Comparison of ENCODE assay signal across 9 mouse cellular contexts in the genomic region with DNA sequence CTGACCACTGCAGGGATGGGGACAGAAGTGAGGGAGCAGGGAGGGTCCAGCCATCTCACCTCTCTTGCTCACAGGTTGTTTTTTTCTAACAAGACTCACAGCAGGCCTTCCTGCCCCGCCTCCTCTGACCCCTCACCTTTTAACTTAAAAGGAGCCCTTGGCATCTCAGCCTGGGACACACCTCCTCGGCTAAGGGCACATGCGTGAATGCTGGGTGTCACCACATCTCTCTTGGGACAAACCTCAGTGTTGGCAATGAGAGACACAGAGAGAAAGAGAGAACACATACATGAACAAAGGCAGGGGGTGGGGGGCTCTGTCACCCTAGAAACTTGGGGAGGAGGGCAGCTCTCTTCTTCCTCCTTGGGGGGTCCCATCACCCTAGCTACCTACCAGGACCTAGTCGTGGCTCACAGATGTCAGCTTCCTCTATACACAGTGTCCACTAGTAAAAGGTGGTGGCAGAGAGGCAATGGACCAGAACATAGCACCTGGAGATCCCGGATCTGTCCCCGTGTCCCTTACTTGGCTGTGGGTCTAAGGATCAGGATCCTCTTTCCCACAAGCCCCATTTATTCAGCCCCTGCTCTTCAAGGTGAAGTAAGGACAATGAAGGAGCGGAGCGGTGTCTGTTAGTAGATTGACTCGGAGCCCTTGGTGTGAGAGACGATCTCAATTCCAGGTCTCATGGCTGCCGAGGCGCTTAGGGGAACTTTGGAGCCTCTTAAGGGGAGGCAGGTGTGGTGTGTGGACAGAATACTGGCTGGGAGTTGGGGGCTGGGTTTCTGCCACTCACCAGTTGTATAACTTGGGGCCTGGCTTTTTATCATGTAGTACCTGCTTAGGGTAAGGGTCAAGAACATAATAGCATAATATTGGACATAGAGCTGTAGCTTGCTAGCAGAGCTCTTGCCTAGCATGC. TPM values are rescaled to one million over a fixed set of nuclear protein-coding genes. Genes with fewer than 3 reads are reported as not detected.
DNase-seq lines count a peak whose midpoint lies in the region; ATAC-seq lines count a peak whose summit lies in the region.
"Had no signal": no experiment of that assay in that cellular context is flagged by ENCODE, and none has a peak within 500 bp of the region (broad histone marks: within the 10 kb centered on the region; RNA-seq: fewer than 3 reads in every experiment).

No protein-coding gene starts in this region.

- no peak for ATAC-seq in heart, embryonic 11.5 days (replicated peaks; ENCODE audit: insufficient number of reproducible peaks, low FRiP score, low TSS enrichment)
- ATAC-seq in embryonic facial prominence, embryonic 11.5 days (replicated peaks; ENCODE audit: insufficient number of reproducible peaks, low FRiP score, low TSS enrichment, low read depth) = no peak
- ATAC-seq in intestine, embryonic 14.5 days (replicated peaks; ENCODE audit: low FRiP score, low TSS enrichment, low read depth) = no peak
- ATAC-seq in midbrain, embryonic 15.5 days (replicated peaks) = no peak
- no peak for ATAC-seq in granulocyte monocyte progenitor cell, adult 5-6 weeks (replicated peaks; ENCODE audit: poor library complexity, severe bottlenecking)
- ATAC-seq: Patski had no signal

- no peaks in the 10 kb centered on the region for H3K9me3 ChIP-seq in heart, embryonic 11.5 days (replicated peaks; ENCODE audit: control insufficient read depth, low read length)
- no peaks in the 10 kb centered on the region for H3K9me3 ChIP-seq in embryonic facial prominence, embryonic 11.5 days (replicated peaks; ENCODE audit: control insufficient read depth, low read length)
- H3K9me3 ChIP-seq in intestine, embryonic 14.5 days (ENCODE audit: control insufficient read depth, low read length) = no peaks in the 10 kb centered on the region
- H3K9me3 ChIP-seq in midbrain, embryonic 15.5 days = no peaks in the 10 kb centered on the region

- H3K4me2 ChIP-seq in heart, embryonic 11.5 days = peak overlapping the region; percentile 56
- no peak overlapping the region for H3K4me2 ChIP-seq in embryonic facial prominence, embryonic 11.5 days (ENCODE audit: low read depth, low read length)
- H3K4me2 ChIP-seq in intestine, embryonic 14.5 days (ENCODE audit: low read length) = peak overlapping the region; percentile 41
- peak overlapping the region; percentile 67 for H3K4me2 ChIP-seq in midbrain, embryonic 15.5 days

- intact Hi-C loops in heart, postnatal 36 days (cut with DNase I) = no loop called here

- no peaks in the 10 kb centered on the region for H3K36me3 ChIP-seq in heart, embryonic 11.5 days (ENCODE audit: control insufficient read depth, insufficient read depth, low read length)
- no peaks in the 10 kb centered on the region for H3K36me3 ChIP-seq in embryonic facial prominence, embryonic 11.5 days (replicated peaks; ENCODE audit: control insufficient read depth, insufficient read depth, low read depth, low read length)
- H3K36me3 ChIP-seq in intestine, embryonic 14.5 days (ENCODE audit: control insufficient read depth, insufficient read depth, low read length) = no peaks in the 10 kb centered on the region; the same call in 1 of the 2 replicates
- no peaks in the 10 kb centered on the region for H3K36me3 ChIP-seq in midbrain, embryonic 15.5 days (replicated peaks)

- DNase-seq in heart, postnatal 36 days = no peak
- DNase-seq in embryonic facial prominence, embryonic 11.5 days (ENCODE audit: low spot score) = no peak
- DNase-seq in intestine, embryonic 14.5 days (ENCODE audit: low spot score) = no peak
- DNase-seq in layer of hippocampus, adult 8-10 months (ENCODE audit: low spot score in 2 of 2) = no peak
- no peak for DNase-seq in adrenal gland, adult 18-20 months (ENCODE audit: low spot score in 2 of 2)

- peaks cover 86% of the 10 kb centered on the region for H3K4me1 ChIP-seq in heart, embryonic 11.5 days (ENCODE audit: control insufficient read depth, insufficient read depth, low read length)
- peaks cover 29% of the 10 kb centered on the region for H3K4me1 ChIP-seq in embryonic facial prominence, embryonic 11.5 days (ENCODE audit: control insufficient read depth, insufficient read depth, low read length)
- peaks cover 84% of the 10 kb centered on the region for H3K4me1 ChIP-seq in intestine, embryonic 14.5 days (replicated peaks; ENCODE audit: control insufficient read depth, insufficient read depth, low read length)
- peaks cover 82% of the 10 kb centered on the region for H3K4me1 ChIP-seq in midbrain, embryonic 15.5 days

- 0 out of 2 replicates have a peak overlapping the region, but pooled peaks have one; percentile 18 for H3K27ac ChIP-seq in heart, embryonic 11.5 days (ENCODE audit: low read depth, low read length)
- no peak overlapping the region for H3K27ac ChIP-seq in embryonic facial prominence, embryonic 11.5 days (replicated peaks; ENCODE audit: low read depth, low read length)
- H3K27ac ChIP-seq in intestine, embryonic 14.5 days (ENCODE audit: low read depth) = peak overlapping the region; percentile 73
- H3K27ac ChIP-seq in midbrain, embryonic 15.5 days = peak overlapping the region; percentile 94

- H3K27me3 ChIP-seq in heart, embryonic 11.5 days (ENCODE audit: control insufficient read depth, insufficient read depth, low read length) = no peaks in the 10 kb centered on the region
- H3K27me3 ChIP-seq in embryonic facial prominence, embryonic 11.5 days (ENCODE audit: control insufficient read depth, insufficient read depth, low read length) = no peaks in the 10 kb centered on the region
- H3K27me3 ChIP-seq in intestine, embryonic 14.5 days (replicated peaks; ENCODE audit: control insufficient read depth, insufficient read depth, low read length) = no peaks in the 10 kb centered on the region
- no peaks in the 10 kb centered on the region for H3K27me3 ChIP-seq in midbrain, embryonic 15.5 days (replicated peaks)
- H3K27me3 ChIP-seq: Patski had no signal

- 41% methylated on average over 12 of the region's 12 CpGs for WGBS in heart, embryonic 11.5 days (ENCODE audit: insufficient replicate concordance)
- 46% methylated on average over 12 of the region's 12 CpGs for WGBS in embryonic facial prominence, embryonic 11.5 days
- WGBS in intestine, embryonic 14.5 days = 41% methylated on average over 12 of the region's 12 CpGs
- 55% methylated on average over 12 of the region's 12 CpGs for WGBS in midbrain, embryonic 15.5 days

- 0 out of 2 replicates have a peak overlapping the region, but pooled peaks have one; percentile 8 for H3K9ac ChIP-seq in heart, embryonic 11.5 days (ENCODE audit: low read depth, low read length)
- H3K9ac ChIP-seq in embryonic facial prominence, embryonic 11.5 days (replicated peaks; ENCODE audit: low read length) = peak overlapping the region; percentile 25; the same call in 1 of the 2 replicates
- no peak overlapping the region for H3K9ac ChIP-seq in intestine, embryonic 14.5 days (ENCODE audit: low read length)
- peak overlapping the region; percentile 37 for H3K9ac ChIP-seq in midbrain, embryonic 15.5 days

- no peak overlapping the region for H3K4me3 ChIP-seq in heart, embryonic 11.5 days (ENCODE audit: low read depth, low read length)
- H3K4me3 ChIP-seq in embryonic facial prominence, embryonic 11.5 days (ENCODE audit: low read depth, low read length) = no peak overlapping the region
- H3K4me3 ChIP-seq in intestine, embryonic 14.5 days (ENCODE audit: low read depth, low read length) = no peak overlapping the region
- H3K4me3 ChIP-seq in midbrain, embryonic 15.5 days = peak overlapping the region; percentile 26; the same call in 1 of the 2 replicates

RNA-seq across cellular contexts. Expression of gene Thra, which starts 5.8 kb away (rescaled TPM):
- 32.2 and 35.7 TPM in 2 replicates for polyA plus RNA-seq in heart, embryonic 11.5 days (2014; fragmentation: Nextera tagmentation; extraction: Ambion mirVana)
- total RNA-seq in heart, postnatal 36 days (2021) = 100 to 1,000 TPM; 100 to 111 TPM
- polyA plus RNA-seq in embryonic facial prominence, embryonic 11.5 days (2014; fragmentation: Nextera tagmentation; extraction: Ambion mirVana) = 19.7 and 20.3 TPM in 2 replicates
- polyA plus RNA-seq in intestine, embryonic 14.5 days (2014; fragmentation: Nextera tagmentation; extraction: Ambion mirVana) = 60.7 and 63.8 TPM in 2 replicates
- polyA plus RNA-seq in midbrain, embryonic 15.5 days (2015; fragmentation: Nextera tagmentation; extraction: Ambion mirVana) = 151 and 158 TPM in 2 replicates
- 39.3 and 39.5 TPM in 2 replicates for total RNA-seq in granulocyte monocyte progenitor cell, adult 5-6 weeks (2014; fragmentation: Nextera tagmentation)
- 23.0 and 24.2 TPM in 2 replicates for total RNA-seq in granulocyte monocyte progenitor cell, adult 5-6 weeks (2017)
- 100 to 1,000 TPM; 919 to 985 (median 938) TPM for total RNA-seq in layer of hippocampus, adult 8-10 months (2022)
- 10 to 100 TPM; 90.2 to 91.0 TPM for total RNA-seq in adrenal gland, adult 18-20 months (2021)

RNA-seq across cellular contexts. Expression of gene Med24, which starts 17.0 kb away (rescaled TPM):
- 31.6 and 42.1 TPM in 2 replicates for polyA plus RNA-seq in heart, embryonic 11.5 days (2014; fragmentation: Nextera tagmentation; extraction: Ambion mirVana)
- 10 to 100 TPM; 45.2 to 52.7 TPM for total RNA-seq in heart, postnatal 36 days (2021)
- polyA plus RNA-seq in embryonic facial prominence, embryonic 11.5 days (2014; fragmentation: Nextera tagmentation; extraction: Ambion mirVana) = 54.8 and 55.1 TPM in 2 replicates
- polyA plus RNA-seq in intestine, embryonic 14.5 days (2014; fragmentation: Nextera tagmentation; extraction: Ambion mirVana) = 43.0 and 48.0 TPM in 2 replicates
- 82.9 and 84.8 TPM in 2 replicates for polyA plus RNA-seq in midbrain, embryonic 15.5 days (2015; fragmentation: Nextera tagmentation; extraction: Ambion mirVana)
- 57.3 and 68.2 TPM in 2 replicates for total RNA-seq in granulocyte monocyte progenitor cell, adult 5-6 weeks (2014; fragmentation: Nextera tagmentation)
- total RNA-seq in granulocyte monocyte progenitor cell, adult 5-6 weeks (2017) = 37.6 and 42.6 TPM in 2 replicates
- 100 to 1,000 TPM; 118 to 162 (median 138) TPM for total RNA-seq in layer of hippocampus, adult 8-10 months (2022)
- total RNA-seq in adrenal gland, adult 18-20 months (2021) = 10 to 100 TPM; 46.1 to 49.2 TPM

RNA-seq across cellular contexts. Expression of gene Nr1d1, which starts 28.9 kb away (rescaled TPM):
- 5.6 and 6.4 TPM in 2 replicates for polyA plus RNA-seq in heart, embryonic 11.5 days (2014; fragmentation: Nextera tagmentation; extraction: Ambion mirVana)
- 100 to 1,000 TPM; 104 to 107 TPM for total RNA-seq in heart, postnatal 36 days (2021)
- polyA plus RNA-seq in embryonic facial prominence, embryonic 11.5 days (2014; fragmentation: Nextera tagmentation; extraction: Ambion mirVana) = 0.69 and 1.2 TPM in 2 replicates
- polyA plus RNA-seq in intestine, embryonic 14.5 days (2014; fragmentation: Nextera tagmentation; extraction: Ambion mirVana) = 2.5 and 2.8 TPM in 2 replicates
- 3.4 and 3.9 TPM in 2 replicates for polyA plus RNA-seq in midbrain, embryonic 15.5 days (2015; fragmentation: Nextera tagmentation; extraction: Ambion mirVana)
- total RNA-seq in granulocyte monocyte progenitor cell, adult 5-6 weeks (2014; fragmentation: Nextera tagmentation) = 2.3 and 2.8 TPM in 2 replicates
- 1.2 TPM in 1 of 2 replicates, not detected in the other for total RNA-seq in granulocyte monocyte progenitor cell, adult 5-6 weeks (2017)
- total RNA-seq in layer of hippocampus, adult 8-10 months (2022) = 10 to 100 TPM; 86.6 to 99.6 (median 92.7) TPM
- 100 to 1,000 TPM; 226 to 232 TPM for total RNA-seq in adrenal gland, adult 18-20 months (2021)

RNA-seq across cellular contexts. Expression of gene Csf3, which starts 45.1 kb away (rescaled TPM):
- not detected in 2 replicates for polyA plus RNA-seq in heart, embryonic 11.5 days (2014; fragmentation: Nextera tagmentation; extraction: Ambion mirVana)
- total RNA-seq in heart, postnatal 36 days (2021) = not detected
- polyA plus RNA-seq in embryonic facial prominence, embryonic 11.5 days (2014; fragmentation: Nextera tagmentation; extraction: Ambion mirVana) = not detected in 2 replicates
- not detected in 2 replicates for polyA plus RNA-seq in intestine, embryonic 14.5 days (2014; fragmentation: Nextera tagmentation; extraction: Ambion mirVana)
- not detected in 2 replicates for polyA plus RNA-seq in midbrain, embryonic 15.5 days (2015; fragmentation: Nextera tagmentation; extraction: Ambion mirVana)
- not detected in 2 replicates for total RNA-seq in granulocyte monocyte progenitor cell, adult 5-6 weeks (2014; fragmentation: Nextera tagmentation)
- total RNA-seq in granulocyte monocyte progenitor cell, adult 5-6 weeks (2017) = not detected in 2 replicates
- not detected for total RNA-seq in layer of hippocampus, adult 8-10 months (2022)
- not detected for total RNA-seq in adrenal gland, adult 18-20 months (2021)

RNA-seq across cellular contexts. Expression of gene Msl1, which starts 49.1 kb away (rescaled TPM):
- 15.9 and 17.1 TPM in 2 replicates for polyA plus RNA-seq in heart, embryonic 11.5 days (2014; fragmentation: Nextera tagmentation; extraction: Ambion mirVana)
- 10 to 100 TPM; 74.4 to 75.3 TPM for total RNA-seq in heart, postnatal 36 days (2021)
- 20.2 and 22.0 TPM in 2 replicates for polyA plus RNA-seq in embryonic facial prominence, embryonic 11.5 days (2014; fragmentation: Nextera tagmentation; extraction: Ambion mirVana)
- polyA plus RNA-seq in intestine, embryonic 14.5 days (2014; fragmentation: Nextera tagmentation; extraction: Ambion mirVana) = 17.5 and 19.1 TPM in 2 replicates
- polyA plus RNA-seq in midbrain, embryonic 15.5 days (2015; fragmentation: Nextera tagmentation; extraction: Ambion mirVana) = 33.2 and 33.6 TPM in 2 replicates
- total RNA-seq in granulocyte monocyte progenitor cell, adult 5-6 weeks (2014; fragmentation: Nextera tagmentation) = 72.7 and 75.0 TPM in 2 replicates
- 59.8 and 70.1 TPM in 2 replicates for total RNA-seq in granulocyte monocyte progenitor cell, adult 5-6 weeks (2017)
- 100 to 1,000 TPM; 140 to 201 (median 177) TPM for total RNA-seq in layer of hippocampus, adult 8-10 months (2022)
- 10 to 100 TPM; 82.3 to 97.4 TPM for total RNA-seq in adrenal gland, adult 18-20 months (2021)

Comparison
In these comparisons a context has a peak if more than half of its experiments do, and no peak if none do; other contexts are left out.
1. RNA of gene Thra, which starts 5.8 kb away (total RNA-seq): 919 to 985 TPM in layer of hippocampus, adult 8-10 months; 100 to 111 TPM in heart, postnatal 36 days, 90.2 to 91.0 TPM in adrenal gland, adult 18-20 months and 23.0 to 39.5 TPM in granulocyte monocyte progenitor cell, adult 5-6 weeks; every median in the first group is over 4 times any median in the second.
2. RNA of gene Nr1d1, which starts 28.9 kb away (total RNA-seq): 226 to 232 TPM in adrenal gland, adult 18-20 months, 104 to 107 TPM in heart, postnatal 36 days and 86.6 to 99.6 TPM in layer of hippocampus, adult 8-10 months; 1.2 to 2.8 TPM in granulocyte monocyte progenitor cell, adult 5-6 weeks; every median in the first group is over 10 times any median in the second.